ENCODE assay signal across 10 mouse cellular contexts in the genomic region with DNA sequence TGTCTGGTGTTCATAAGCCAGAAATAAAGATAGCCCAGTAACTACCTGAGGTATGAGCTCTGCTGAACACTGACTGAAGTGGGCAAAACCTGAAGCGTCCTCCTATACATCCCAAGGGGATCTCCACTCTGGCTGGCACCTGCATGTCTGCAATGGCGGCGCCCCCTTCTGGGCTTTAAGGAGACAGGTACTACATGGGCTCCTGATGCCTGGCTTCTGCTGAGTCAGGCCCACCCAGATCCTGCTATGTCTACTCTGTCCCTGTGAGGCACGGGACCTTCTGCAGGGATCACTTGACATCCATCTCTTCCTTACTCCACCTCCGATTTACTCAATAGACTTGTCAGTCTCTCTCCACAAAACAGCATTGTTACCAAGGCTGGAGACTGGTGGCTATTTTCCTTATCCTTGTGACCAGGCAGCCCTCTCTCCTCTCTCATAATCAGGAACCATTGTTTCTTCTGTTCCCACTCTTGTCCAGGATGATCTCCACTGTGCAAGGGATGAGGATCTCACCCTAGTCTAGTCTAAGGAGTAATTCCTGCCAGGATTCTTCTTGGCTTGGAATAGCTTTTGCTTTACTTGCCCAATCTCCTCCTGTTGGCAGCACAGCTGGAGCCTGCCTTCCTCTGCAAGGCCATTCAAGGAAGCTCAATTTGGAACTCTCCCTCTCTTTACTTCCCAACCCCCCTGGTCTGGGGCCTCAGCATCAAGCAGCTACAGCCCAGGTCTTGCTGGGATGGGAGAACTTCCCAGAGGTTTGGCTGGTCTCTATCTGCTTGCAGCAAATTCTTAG. TPM values are rescaled to one million over a fixed set of nuclear protein-coding genes. Genes with fewer than 3 reads are reported as not detected.
DNase-seq lines count a peak whose midpoint lies in the region; ATAC-seq and TF ChIP-seq lines count a peak whose summit lies in the region.
"Not testable (repeated sequence)": the region's sequence is repeated elsewhere in the genome, so short reads cannot be mapped to it uniquely, and the experiment has no call there.
"Had no signal": no experiment of that assay in that cellular context is flagged by ENCODE, and none has a peak within 500 bp of the region (broad histone marks: within the 10 kb centered on the region; RNA-seq: fewer than 3 reads in every experiment).

No protein-coding gene starts in this region.

- TF ChIP-seq EP300 in ES-Bruce4 (IDR thresholded peaks at IDR 0.05; ENCODE audit: insufficient read depth, low read depth, low read length): not testable (repeated sequence)

- DNase-seq in ZHBTc4 (ENCODE audit: low read depth, low spot score): peak; percentile 66
- DNase-seq in kidney, postnatal 0 days (ENCODE audit: low spot score); lung, embryonic 14.5 days: not testable (repeated sequence)
- peak; percentile 15 for DNase-seq in ovary, adult 18-20 months (ENCODE audit: low spot score)

- H3K4me1 ChIP-seq in ES-Bruce4 (ENCODE audit: control insufficient read depth, insufficient read depth, low read length); kidney, postnatal 0 days (replicated peaks; ENCODE audit: insufficient read depth, low read length); lung, embryonic 14.5 days (ENCODE audit: insufficient read depth): not testable (repeated sequence)

- H3K27ac ChIP-seq in ES-Bruce4 (ENCODE audit: insufficient read depth, low read length); kidney, postnatal 0 days; lung, embryonic 14.5 days (ENCODE audit: low read depth): not testable (repeated sequence)

- H3K9ac ChIP-seq in ES-Bruce4 (ENCODE audit: low read depth, poor library complexity, severe bottlenecking); kidney, postnatal 0 days (ENCODE audit: low read depth, low read length); lung, embryonic 14.5 days: not testable (repeated sequence)

- not testable (repeated sequence) for H3K36me3 ChIP-seq in ES-Bruce4 (ENCODE audit: control insufficient read depth, insufficient read depth, low read length, poor library complexity, severe bottlenecking); kidney, postnatal 0 days (ENCODE audit: insufficient read depth, low read length); lung, embryonic 14.5 days (ENCODE audit: insufficient read depth)

- H3K9me3 ChIP-seq in ES-Bruce4 (replicated peaks; ENCODE audit: control insufficient read depth, insufficient read depth, low read length, poor library complexity, severe bottlenecking); kidney, postnatal 0 days (replicated peaks; ENCODE audit: low read length); lung, embryonic 14.5 days (ENCODE audit: low read depth, low read length): not testable (repeated sequence)

- WGBS in kidney, postnatal 0 days: 68% methylated on average over 5 of the region's 5 CpGs
- WGBS in lung, embryonic 14.5 days: 54% methylated on average over 5 of the region's 5 CpGs

- H3K4me3 ChIP-seq in ES-Bruce4 (ENCODE audit: low read depth, low read length); kidney, postnatal 0 days (replicated peaks; ENCODE audit: low read depth, low read length); lung, embryonic 14.5 days (ENCODE audit: low read depth, low read length): not testable (repeated sequence)

- not testable (repeated sequence) for TF ChIP-seq POLR2A in ES-Bruce4 (IDR thresholded peaks at IDR 0.05; ENCODE audit: insufficient read depth, low read length)

- H3K27me3 ChIP-seq in ES-Bruce4 (ENCODE audit: control insufficient read depth, insufficient read depth, low read length, poor library complexity, severe bottlenecking); kidney, postnatal 0 days (ENCODE audit: insufficient read depth, low read length); lung, embryonic 14.5 days (ENCODE audit: insufficient read depth, low read length): not testable (repeated sequence)

- not testable (repeated sequence) for H3K4me2 ChIP-seq in kidney, postnatal 0 days (ENCODE audit: low read length); lung, embryonic 14.5 days

- peak; percentile 81 for ATAC-seq in frontal cortex, adult (ENCODE audit: low TSS enrichment)
- not testable (repeated sequence) for ATAC-seq in kidney, postnatal 0 days (replicated peaks; ENCODE audit: low FRiP score, low read depth); lung, embryonic 14.5 days (ENCODE audit: insufficient read depth)

- TF ChIP-seq CTCF in ES-Bruce4 (IDR thresholded peaks at IDR 0.05; ENCODE audit: low read depth, low read length): peak; percentile 49
- TF ChIP-seq CTCF in kidney, postnatal 0 days (IDR thresholded peaks at IDR 0.05; ENCODE audit: low read depth): peak; percentile 18; the same call in 1 of the 2 replicates
- TF ChIP-seq CTCF in lung, embryonic 14.5 days (IDR thresholded peaks at IDR 0.05; ENCODE audit: low read depth): peak; percentile 16; the same call in 1 of the 2 replicates

RNA-seq across cellular contexts. Expression of a gene that starts 15.1 kb away (rescaled TPM):
- polyA plus RNA-seq in ES-Bruce4 (2011; ENCODE audit: insufficient read depth, insufficient read length, low read depth, missing spikeins): 1.1 and 2.8 TPM in 2 replicates
- polyA plus RNA-seq in kidney, postnatal 0 days (2015; fragmentation: Nextera tagmentation; extraction: Ambion mirVana): 2.0 and 2.3 TPM in 2 replicates
- 1.0 and 2.2 TPM in 2 replicates for polyA plus RNA-seq in lung, embryonic 14.5 days (2014; fragmentation: Nextera tagmentation; extraction: Ambion mirVana)
- polyA plus RNA-seq: embryonic facial prominence, embryonic 11.5 days; erythroblast, embryonic 14.5 days; heart, embryonic 11.5 days; limb, embryonic 11.5 days had no signal

RNA-seq across cellular contexts. Expression of a gene that starts 17.4 kb away (rescaled TPM):
- 7.0 and 7.7 TPM in 2 replicates for polyA plus RNA-seq in ES-Bruce4 (2011; ENCODE audit: insufficient read depth, insufficient read length, low read depth, missing spikeins)
- 32.0 and 36.4 TPM in 2 replicates for polyA plus RNA-seq in kidney, postnatal 0 days (2015; fragmentation: Nextera tagmentation; extraction: Ambion mirVana)
- 7.6 and 8.9 TPM in 2 replicates for polyA plus RNA-seq in lung, embryonic 14.5 days (2014; fragmentation: Nextera tagmentation; extraction: Ambion mirVana)
- polyA plus RNA-seq: erythroblast, embryonic 14.5 days had no signal
